Mouse (Mus musculus): Measurements from ENCODE around the gene Slc13a5. TPM values are rescaled to one million over a fixed set of nuclear protein-coding genes. Genes with fewer than 3 reads are reported as not detected.

The Slc13a5 gene
- not detected in 2 replicates for polyA plus RNA-seq (2012)

- TF ChIP-seq GATA1 (IDR thresholded peaks at IDR 0.05; ENCODE audit: low read length), result no peak
Observed at GRCm38 (mm10) chr11:72266960-72267560, at the start of gene Slc13a5. Gene Slc13a5, minus strand, starts transcription at chr11:72267222.

DNA sequence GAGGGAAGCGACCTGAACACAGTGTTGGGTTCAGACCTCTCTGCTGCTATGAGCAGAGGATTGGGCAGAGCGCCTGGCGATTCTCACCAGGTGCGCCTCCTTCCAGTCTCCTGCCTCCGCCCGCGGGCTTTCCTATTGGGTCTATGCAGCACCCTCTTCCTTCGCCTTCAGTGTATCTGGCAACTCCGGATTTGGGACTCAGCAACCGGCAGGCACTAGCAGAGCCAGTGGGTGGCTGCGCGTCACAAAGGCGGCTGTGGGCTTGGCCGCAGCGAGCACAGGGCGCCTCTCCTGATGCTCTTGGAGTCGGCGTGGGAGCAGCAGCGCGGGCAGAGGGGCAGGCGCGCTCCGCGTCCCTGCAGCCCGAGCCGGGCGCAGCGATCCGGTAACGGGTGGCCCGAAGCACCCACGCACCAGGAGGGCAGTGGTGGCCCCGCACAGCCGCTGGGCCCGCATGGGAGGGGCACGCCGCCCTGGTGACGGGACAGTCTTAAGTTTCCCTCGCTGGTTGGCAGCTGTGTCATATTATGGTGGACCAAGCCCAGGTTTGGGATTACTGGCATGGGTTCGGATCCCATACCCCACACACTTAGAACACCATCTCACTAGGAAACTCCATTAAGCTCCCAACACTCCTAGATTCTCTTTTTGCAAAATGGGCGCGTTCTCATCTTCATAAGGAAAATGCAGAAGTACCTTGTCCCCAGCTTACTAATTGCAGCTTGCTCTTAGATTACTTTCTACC lies 47.3 kb upstream of the Slc13a5 start, which contains the start of gene Fbxo39:
TSS of gene Fbxo39 (plus strand) at position 294 of the 745 bp plus-strand sequence.
- TF ChIP-seq GATA1 (IDR thresholded peaks at IDR 0.05; ENCODE audit: low read length), result no peak

DNA sequence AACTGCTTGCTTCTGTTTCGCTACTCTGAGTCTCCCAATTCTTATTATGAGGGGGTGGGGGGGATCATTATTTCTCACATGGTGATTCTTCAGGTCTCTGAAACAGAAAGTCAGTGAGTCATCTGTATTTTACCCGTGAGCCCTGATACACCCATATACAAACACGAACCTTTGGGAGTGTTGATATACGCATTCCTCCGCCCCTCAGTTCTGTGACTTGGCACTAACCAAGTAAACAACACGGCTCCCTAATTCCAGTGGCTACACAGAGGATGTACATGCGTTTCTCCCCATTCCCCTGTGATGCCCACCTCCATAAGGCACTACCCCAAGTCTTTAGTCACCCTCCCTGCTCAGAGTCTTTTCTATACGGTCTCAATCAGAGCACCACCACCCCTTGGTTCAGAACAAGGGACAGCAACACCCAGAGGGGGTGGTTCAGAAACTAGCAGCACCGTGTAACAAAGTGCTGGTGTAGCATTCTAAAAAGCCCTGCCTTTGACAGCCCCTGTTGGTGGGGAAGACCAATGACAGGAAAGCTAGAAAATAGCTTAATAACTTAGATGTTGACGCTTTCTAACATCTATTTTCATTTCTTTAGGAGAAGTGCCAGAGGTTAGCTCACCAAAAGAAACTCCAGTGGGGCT lies 44.5 kb upstream of the Slc13a5 start:
- no peak for TF ChIP-seq GATA1 (IDR thresholded peaks at IDR 0.05; ENCODE audit: low read length)

- TF ChIP-seq GATA1 (IDR thresholded peaks at IDR 0.05; ENCODE audit: low read length), result no peak
Observed at GRCm38 (mm10) chr11:72310491-72310890, 43.5 kb upstream of the Slc13a5 start.

DNA sequence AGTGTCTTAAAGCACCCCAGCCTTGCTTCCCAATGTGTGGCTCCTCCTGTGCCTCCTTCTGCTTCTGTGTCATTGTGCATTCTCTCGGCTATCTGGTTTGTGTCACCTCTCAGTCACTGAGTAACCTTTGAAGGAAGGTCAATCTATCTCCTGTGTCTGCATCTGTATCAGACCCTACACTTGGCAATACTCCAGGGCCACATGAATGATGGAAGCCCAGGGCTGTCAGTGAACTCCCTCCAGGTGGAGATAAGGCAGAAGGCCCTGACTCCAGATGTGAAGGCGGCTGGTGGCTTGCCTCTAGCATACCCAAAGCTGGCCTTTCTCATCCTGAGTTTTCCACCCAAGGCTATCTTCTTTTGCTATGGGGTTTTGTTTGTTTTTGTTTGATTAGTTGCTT lies 42.0 kb upstream of the Slc13a5 start:
- TF ChIP-seq GATA1 (IDR thresholded peaks at IDR 0.05; ENCODE audit: low read length), result no peak

DNA sequence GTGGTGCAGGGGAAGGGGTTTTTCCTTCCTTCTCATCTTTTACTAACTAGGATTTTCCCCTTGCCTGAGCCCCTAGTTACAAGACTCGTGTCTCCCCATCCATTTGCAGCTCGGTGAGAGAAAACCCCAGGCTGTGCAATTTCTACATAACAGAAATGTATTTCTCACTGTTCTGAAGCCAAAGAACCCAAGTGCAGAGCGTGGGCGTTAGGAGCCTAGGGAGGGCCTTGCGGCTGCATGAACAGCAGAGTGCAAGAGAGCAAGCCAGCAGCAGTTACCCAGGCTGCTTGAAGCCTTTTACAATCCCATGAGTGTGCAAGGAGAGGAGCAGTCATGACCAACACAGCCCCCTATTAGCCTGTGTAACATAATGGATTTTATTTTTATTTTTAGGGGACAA lies 40.4 kb upstream of the Slc13a5 start:
- no peak for TF ChIP-seq GATA1 (IDR thresholded peaks at IDR 0.05; ENCODE audit: low read length)

- TF ChIP-seq GATA1 (IDR thresholded peaks at IDR 0.05; ENCODE audit: low read length), result no peak
Observed at GRCm38 (mm10) chr11:72302230-72302629, 35.2 kb upstream of the Slc13a5 start.

DNA sequence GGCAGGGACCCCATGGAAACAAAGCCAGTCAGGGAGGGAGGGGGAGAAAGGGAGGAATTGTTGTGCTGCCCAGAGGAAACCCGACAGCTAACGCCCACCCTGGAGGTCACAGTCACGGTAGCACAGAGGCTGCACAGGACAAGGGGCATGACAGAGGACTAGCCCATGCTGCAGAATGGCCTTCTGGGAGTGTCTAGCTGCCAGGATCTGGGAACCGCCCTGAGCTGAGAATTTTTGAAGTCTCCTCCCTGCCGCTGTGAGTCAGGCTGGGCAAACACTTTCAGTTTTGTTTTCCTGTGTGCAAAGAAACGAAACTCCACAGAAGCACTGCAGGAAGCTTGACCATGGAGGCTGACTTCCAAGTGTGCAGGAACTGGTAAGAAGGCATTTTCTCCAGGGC lies 34.3 kb upstream of the Slc13a5 start, which contains the start of gene Xaf1:
TSS of gene Xaf1 (plus strand) at position 296 of the 400 bp plus-strand sequence.
- TF ChIP-seq GATA1 (IDR thresholded peaks at IDR 0.05; ENCODE audit: low read length), result no peak

- TF ChIP-seq GATA1 (IDR thresholded peaks at IDR 0.05; ENCODE audit: low read length), result no peak
Observed at GRCm38 (mm10) chr11:72293116-72293515, 26.1 kb upstream of the Slc13a5 start.

- TF ChIP-seq GATA1 (IDR thresholded peaks at IDR 0.05; ENCODE audit: low read length), result no peak
Observed at GRCm38 (mm10) chr11:72287543-72287942, 20.5 kb upstream of the Slc13a5 start.

DNA sequence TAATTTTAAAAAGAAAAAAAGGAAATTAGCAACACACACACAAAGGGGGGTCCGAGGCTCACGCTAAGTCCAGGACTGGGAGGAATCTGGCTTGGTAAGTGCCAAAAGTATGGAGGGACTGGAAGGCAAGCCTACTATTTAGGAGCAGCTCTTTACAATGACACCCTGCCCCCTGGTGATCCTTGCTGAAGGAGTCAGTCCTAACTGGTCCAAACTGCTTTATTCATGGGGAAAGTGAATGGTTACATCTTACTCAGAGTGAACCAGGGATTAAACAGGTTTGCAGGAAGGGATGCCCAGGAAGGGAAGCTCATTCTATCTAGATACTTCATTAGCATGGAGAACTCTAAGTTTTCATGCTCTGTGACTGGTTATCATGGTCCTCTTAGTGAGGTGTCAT lies 20.1 kb upstream of the Slc13a5 start:
- no peak for TF ChIP-seq GATA1 (IDR thresholded peaks at IDR 0.05; ENCODE audit: low read length)

- TF ChIP-seq GATA1 (IDR thresholded peaks at IDR 0.05; ENCODE audit: low read length), result no peak
Observed at GRCm38 (mm10) chr11:72286651-72287050, 19.6 kb upstream of the Slc13a5 start.

- no peak for TF ChIP-seq GATA1 (IDR thresholded peaks at IDR 0.05; ENCODE audit: low read length)
Observed at GRCm38 (mm10) chr11:72285971-72286480, 19.0 kb upstream of the Slc13a5 start.

- no peak for TF ChIP-seq GATA1 (IDR thresholded peaks at IDR 0.05; ENCODE audit: low read length)
Observed at GRCm38 (mm10) chr11:72284532-72285182, 17.6 kb upstream of the Slc13a5 start.

DNA sequence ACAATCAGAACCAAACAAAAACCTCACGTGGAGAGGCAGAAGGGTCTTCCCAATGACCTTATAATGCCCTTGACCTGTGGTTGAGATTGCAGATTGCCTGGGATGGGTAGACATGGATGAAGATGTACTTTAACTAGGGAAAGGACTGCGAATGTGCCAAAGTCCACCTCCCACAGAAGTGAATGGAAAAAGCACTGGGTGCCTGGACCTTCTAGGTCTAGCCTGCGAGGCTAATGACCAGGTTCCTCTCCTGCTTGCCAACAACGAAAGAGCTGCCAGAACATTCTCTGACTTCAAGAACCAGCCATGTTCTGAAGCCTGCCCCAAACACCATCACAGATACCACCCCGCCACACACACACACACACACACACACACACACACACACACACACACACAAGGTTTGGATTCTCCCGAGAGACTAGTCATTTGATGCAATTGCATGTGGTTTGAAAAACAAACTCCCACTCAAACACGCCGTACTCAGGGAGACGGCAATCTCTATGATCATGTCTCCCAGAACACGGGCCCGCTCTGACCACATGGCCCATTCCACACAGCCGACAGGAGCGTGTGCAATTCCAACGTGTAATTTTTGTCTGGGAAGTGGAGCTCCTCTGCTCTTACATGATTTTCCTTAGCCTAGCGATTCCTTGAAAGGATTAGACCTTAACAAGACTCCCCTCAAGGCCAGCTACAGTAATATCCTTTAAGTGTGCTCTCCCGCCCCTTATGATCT lies 16.6 kb upstream of the Slc13a5 start:
- TF ChIP-seq GATA1 (IDR thresholded peaks at IDR 0.05; ENCODE audit: low read length), result no peak

Measured in G1E-ER4 (cell line).